Mouse (Mus musculus) heart, postnatal 36 days (tissue): ENCODE measurements around the gene Cntnap5c. TPM values are rescaled to one million over a fixed set of nuclear protein-coding genes. Genes with fewer than 3 reads are reported as not detected.

Experiments
- DNase-seq, 2 experiments: peaks; one replicate each; pipeline ENCODE4 v3.0.0; 2021 to 2022
- intact Hi-C: fragments of 180-260 bp; cut with DNase I; formaldehyde crosslinking; loops from one replicate; pipeline ENCODE4 v1.15.1; 2025
- total RNA-seq, 2 experiments: library from RNA; stranded (reverse); gene quantifications; 2 replicates each; pipeline ENCODE4 v1.2.3; 2021

Gene Cntnap5c
- total RNA-seq, 2 experiments from 2014 or later = not detected

DNA sequence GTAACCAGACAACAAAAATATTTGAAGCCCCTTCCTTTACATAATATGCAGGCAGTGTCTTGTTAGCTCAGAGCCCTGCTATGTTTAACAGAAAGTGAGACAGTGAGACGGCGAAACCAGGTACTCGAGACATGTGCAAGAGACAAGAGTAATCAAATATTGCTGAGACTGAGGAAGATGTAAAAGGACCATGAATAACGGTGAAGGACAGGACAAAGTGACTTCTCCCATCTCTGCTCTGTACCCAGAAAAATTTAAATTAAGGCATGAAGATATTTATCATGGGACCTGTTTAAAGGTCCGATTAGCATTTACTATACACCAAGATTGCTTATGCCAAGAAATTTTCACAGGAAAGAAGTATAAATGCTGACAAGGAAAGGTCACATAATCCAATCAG, 233.5 kb downstream of the Cntnap5c start:
- intact Hi-C loops = no loop called here

DNA sequence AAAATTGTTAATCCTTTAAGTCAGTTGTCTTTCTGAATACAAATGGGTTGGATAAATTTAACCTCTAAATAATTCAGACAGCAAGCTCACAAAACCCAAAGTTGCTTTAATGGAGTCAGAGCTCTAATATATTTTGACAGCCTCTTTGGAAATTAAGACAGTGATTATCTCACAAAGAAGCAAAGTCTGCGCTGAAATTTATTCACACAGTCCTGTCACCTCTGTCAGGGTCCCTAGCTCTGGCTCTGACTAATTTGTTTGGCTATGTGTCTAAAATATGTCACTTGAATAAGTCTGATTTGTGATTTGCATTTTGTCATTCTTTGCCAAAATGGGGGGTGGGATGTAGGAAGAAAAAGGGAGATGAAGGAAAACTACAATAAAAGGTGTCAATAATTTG, 234.0 kb downstream of the Cntnap5c start:
- no peak for DNase-seq
- intact Hi-C loops = no loop called here

More for the DNA sequence above, 233.5 kb downstream of the Cntnap5c start:
- DNase-seq = no peak

DNA sequence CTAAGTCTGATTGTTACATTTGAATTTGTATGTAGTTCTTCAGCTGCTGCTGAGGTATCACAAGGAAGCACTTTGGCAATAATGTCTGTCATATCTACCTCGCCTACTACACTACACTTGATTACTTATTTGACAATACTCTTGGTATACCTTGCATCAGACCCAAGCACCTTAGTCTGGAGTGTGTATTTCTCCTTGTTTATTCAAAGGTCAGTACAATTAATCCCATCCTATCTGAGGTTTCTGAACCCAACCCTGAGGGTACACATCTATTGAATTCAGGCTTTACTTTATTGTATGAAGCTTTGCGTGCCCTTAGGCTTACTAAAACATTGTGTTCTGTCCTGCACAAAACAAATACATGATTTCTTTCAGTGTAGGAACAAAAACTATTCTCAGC, 235.1 kb downstream of the Cntnap5c start:
- intact Hi-C loops = no loop called here
- no peak for DNase-seq

DNA sequence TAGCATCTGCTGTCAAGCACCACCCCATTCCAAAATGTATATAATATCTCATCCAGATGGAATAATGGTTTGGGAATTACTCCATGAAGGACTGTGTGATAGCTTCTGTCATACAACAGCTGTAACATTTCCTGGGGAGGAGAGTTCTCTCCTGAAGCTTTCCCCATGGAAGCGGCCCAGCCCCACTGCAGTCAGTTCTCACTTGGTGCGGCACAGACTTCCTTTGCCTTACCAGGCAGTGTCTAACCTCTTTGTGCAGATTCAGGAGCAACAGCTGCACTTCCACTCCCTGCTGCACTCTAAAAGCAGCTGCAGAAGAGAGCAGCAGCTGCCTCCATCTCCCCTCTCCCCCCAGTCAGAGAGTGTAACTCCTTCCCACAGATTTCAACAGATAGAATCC, 271.8 kb downstream of the Cntnap5c start:
- no peak for DNase-seq
- intact Hi-C loops = no loop called here

DNA sequence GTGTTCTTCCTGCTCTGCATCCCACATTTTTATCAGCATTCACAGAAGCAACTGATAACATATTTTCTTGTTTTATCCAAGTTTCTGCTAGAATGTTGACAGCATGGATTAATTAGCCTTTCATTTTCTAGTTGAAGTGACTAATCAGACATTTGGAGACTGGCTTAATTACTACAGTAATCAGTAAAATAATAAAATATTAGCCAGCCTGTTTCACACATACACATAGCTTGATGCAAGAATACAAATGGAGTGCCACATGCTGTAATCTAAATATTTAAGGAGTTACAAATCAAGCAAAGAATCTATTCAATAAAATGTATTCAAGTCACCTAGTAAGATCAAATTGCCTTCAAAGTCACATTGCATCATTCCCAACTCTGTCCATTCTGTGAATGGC, 275.8 kb downstream of the Cntnap5c start:
- no peak for DNase-seq
- intact Hi-C loops = no loop called here

DNA sequence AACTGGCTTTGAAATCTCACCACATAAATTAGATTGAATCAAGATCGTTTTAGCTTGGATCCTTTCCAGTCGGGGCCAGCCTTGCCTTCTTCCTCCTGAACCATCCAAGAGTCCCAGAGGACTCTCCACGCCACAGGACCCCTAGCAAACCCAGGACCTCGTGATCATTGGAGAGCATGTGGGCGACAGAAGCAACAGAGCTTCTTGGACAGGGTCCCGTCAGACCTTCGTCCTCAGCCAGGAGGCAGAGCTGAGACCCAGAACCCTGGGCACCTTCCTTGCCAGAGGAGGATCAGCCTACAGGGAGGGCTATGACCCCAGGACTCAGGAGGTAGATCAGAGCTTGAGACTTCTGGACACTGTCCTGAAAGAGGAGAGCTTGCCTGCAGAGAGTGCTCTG, 300.5 kb downstream of the Cntnap5c start:
- intact Hi-C loops = no loop called here
- no peak for DNase-seq

DNA sequence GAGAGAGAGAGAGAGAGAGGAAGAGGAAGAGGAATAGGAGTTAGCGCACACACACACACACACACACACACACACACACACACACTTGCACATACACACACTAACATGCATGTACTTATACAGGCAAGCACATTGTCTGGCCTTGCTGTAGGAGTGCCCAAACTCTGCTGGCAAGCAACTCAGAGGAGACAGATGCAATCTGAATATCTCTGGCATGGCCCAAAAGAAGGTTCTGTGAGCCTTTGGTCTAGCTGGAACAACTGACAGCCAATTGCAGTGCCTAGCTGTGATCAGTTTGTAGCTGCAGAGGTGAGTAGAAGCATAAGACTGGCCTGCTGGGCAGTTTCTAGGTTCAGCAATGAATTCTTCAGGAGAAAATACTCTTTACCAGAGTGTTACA, 313.3 kb downstream of the Cntnap5c start:
- DNase-seq = no peak
- intact Hi-C loops = no loop called here

DNA sequence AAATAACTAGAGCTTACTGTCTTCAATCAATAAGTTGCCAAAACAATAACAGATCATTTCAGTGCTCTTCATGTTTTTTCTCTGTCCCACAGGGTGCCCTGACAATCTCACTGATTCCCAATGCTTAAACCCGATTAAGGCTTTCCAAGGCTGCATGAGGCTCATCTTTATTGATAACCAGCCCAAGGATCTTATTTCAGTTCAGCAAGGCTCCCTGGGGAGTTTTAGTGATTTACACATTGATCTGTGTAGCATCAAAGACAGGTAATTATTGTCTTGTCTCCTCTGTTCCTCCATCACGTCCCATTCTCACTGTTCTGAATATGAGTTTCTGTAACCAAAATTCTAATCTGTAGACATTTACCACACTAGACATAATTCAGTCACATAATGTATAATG, 335.1 kb downstream of the Cntnap5c start:
- intact Hi-C loops = no loop called here
- DNase-seq = no peak

DNA sequence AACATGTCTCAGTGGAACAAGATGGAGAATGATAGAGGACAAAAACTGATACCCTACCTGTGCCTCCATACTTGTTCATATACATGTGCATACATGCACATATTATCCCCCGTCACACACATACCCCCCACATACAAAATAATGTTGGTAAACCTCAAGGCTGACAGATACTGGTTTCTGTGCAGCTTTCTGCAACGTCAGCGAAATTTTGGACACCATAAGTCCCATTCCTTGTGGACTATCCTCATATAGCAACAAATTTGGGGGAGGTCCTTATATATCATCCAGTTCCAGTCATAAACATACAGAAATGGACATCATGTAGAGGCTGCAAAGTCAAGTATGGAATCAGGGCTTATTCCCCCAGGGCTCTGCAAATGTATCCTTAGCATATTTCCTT, 338.5 kb downstream of the Cntnap5c start:
- intact Hi-C loops = loop anchor here (1.0 kb wide), 1 partner anchor 14 kb away; no protein-coding TSS in a partner anchor
- DNase-seq = no peak

DNA sequence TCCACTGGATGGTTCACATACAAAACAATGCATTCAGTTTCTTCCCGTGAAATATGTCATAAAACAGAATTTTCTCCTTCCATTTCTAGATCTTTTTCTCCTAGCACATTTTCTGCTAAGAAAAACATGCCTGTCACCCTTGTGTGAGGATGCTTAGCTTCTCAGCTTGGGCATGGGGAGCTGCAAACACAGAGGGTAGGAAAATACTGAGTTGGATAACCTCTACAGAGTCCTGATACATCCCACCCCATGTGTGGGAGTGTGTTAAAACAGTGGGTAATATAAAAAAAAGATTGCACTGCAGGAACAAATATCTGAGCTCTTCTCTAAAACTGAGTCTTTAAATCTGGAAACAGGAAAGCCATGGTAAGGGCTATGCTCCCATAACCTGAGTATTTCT, 339.0 kb downstream of the Cntnap5c start:
- intact Hi-C loops = loop anchor here (1.0 kb wide), 1 partner anchor 14 kb away; no protein-coding TSS in a partner anchor
- no peak for DNase-seq

DNA sequence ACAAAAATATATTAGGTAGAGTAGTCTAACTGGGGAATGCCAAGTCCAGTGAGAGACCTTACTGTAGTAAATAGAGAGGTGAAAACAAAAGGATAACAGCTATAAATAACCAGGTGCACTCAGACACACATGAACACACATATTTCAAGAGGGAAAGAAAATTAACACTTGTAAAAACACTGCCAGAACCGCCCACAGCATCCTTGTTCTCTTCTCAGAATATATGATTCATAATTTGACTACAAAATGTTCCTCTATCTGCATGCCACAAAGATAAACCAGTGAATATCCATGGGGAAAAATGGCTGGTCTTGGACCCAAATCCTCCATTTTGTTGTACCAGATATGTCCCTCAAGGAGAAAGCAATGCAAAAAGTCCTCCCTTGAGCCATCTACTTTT, 417.8 kb downstream of the Cntnap5c start:
- no peak for DNase-seq
- intact Hi-C loops = no loop called here

DNA sequence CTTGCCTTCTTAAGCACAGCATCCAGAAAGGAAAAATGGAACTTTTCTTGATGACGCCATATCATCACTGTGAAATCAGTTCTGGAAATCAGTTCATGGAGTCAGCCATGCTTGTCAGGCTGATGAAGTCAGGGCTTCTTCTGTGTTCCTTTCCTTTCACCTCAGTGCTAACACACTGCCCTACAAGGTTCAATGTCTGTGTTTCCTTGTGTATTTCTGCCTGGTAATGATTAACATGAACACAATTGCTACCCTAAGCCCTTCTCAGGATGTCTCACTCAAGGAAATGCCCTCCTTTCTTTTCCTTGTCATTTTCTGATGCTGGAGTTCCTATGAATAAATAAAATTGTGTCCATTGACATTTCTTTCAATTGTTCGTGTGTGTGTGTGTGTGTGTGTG, 431.8 kb downstream of the Cntnap5c start:
- intact Hi-C loops = no loop called here
- no peak for DNase-seq

DNA sequence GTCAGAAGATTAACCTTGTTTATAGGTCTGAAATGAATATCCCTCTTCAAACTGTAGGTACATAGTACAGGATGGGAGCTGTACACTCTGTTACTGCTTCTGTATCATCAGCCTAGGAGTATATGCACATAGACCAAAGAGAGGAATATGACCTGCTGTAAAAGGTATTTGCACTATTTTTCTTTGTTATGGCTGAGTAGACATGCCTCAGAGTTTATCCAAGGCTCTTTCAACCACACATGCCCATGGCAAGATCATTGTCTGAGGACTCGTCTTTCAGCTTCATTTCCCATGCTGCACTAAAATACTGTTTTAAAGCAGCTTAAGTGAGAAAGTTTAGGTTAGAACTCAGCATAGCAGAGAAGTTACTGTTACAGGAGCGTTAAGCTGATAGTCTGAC, 498.7 kb downstream of the Cntnap5c start:
- DNase-seq = no peak
- intact Hi-C loops = no loop called here

DNA sequence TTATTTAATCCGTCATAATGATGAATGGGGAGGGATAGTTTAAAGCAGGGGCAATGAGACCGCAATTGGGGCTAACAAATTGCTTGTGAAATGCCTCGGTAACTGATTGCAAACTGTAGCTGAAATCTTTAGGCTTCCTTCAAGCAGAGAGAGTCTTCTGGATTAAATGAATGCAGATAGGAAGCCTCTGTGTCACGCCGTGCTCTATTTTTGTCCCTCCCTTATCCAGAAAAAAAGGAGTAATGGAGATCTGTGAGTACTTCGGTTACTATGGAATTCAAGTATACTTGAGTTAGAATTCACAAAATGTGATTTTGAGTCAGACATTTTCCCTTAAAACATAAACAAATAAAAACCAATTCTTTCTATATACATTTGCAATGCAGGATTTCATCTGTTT, 581.9 kb downstream of the Cntnap5c start:
- intact Hi-C loops = no loop called here
- no peak for DNase-seq

DNA sequence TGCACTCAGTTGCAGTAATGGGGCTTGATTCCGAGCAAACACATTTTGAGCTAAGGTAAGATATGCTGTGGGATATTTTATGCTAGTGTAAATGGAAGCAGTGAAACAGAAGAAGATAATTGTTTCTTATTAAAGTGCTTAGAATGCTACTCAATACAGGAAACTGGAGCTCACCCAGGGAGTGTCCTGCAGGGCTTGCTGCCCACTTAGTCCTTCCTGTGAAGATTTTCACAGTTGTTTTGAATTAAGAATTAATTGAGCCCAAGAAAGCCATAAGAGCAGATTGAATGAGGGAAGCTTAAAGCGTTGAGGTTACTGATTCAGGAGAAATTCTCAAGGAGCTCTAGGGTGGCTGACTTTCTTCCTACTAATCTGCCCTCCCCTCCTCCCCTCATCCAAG, 586.9 kb downstream of the Cntnap5c start:
- DNase-seq = no peak
- intact Hi-C loops = no loop called here

DNA sequence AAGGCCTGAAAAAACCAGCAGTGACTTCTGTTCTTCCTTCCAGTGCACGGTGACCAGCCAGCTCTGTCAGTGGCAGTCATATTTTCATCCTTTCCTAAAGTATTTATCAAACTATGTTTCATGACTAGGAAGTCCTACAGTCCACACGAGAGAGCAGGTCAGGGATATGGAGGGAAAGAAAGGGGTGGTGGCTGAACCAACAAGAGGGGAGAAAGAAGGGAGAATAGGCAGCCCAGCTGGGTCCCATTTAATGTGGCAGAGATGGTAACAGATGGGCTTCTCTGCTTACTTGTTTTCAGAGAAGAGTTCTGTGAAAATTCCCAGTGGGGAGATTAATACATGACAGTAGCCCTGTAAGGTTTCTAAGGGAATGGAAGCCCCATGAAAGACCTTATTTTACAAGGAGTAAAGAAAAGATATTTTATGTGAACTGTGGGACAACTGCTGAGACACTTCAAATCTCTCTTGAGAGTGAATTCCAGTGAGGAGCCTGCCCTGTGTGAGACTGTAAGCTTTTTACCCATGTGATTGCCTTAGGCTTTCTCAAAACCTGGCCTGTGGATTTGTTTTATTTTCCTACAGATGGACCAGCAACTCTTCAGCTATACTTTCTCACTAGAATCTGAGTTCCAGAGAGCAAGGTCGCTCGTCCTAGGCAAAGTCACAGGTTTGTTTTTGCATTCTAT, 594.4 kb downstream of the Cntnap5c start:
- DNase-seq = no peak
- intact Hi-C loops = no loop called here

DNA sequence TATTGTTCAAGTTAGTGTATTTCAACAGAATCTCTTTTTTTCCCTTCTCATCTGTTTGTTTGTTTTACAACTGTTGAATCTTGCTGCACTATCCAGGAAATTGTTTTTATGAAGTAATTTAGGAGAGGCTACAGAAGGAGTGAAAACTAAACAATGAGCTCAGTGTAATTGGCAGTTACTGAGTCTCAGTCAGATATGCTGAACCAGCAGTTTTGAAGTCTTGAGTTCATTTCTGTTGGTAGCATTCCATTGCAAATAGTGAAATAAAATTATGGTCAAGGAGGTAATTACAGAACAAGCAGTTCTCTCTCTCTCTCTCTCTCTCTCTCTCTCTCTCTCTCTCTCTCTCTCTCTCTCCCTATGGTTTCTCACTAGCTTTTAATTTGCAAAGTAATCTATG, 600.7 kb downstream of the Cntnap5c start:
- DNase-seq = no peak
- intact Hi-C loops = no loop called here

DNA sequence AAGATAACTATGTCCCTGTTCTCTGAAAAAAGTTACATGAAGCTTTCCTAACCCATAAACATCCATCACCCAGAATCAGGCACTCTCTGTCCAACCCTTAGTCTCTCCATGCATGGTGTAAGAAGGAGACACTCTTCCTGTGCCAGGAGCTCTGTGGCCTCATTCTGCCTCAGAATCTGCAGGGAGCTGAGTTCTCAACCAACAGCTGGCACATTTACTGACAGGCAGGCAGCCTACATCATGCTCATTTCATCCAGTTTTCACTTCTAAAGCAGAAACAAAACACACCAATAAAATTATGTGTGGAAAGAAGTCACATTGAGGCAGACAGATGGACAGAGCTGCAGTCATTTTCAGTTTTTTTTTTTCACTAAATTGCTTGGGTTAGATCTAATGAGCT, 638.4 kb downstream of the Cntnap5c start:
- intact Hi-C loops = no loop called here
- DNase-seq = no peak

DNA sequence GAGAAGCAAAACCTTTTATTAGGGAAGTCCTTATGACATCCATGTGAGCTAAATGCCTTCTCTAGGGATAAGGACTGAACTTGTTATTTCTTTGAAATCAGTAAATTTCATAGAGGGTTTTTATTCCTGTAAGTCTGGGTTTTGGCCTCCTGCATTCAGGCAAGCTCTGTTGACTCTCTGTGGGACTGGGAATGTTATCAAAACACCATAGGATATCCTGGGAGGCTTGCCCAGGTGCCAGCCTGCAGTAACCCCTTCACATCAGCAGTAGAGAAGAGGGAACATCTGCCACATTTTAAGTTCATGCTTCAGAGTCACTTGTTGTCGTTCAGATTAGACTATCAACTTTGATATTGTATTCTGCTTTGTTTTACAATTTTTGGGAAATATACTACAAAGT, 639.4 kb downstream of the Cntnap5c start:
- intact Hi-C loops = no loop called here
- no peak for DNase-seq

DNA sequence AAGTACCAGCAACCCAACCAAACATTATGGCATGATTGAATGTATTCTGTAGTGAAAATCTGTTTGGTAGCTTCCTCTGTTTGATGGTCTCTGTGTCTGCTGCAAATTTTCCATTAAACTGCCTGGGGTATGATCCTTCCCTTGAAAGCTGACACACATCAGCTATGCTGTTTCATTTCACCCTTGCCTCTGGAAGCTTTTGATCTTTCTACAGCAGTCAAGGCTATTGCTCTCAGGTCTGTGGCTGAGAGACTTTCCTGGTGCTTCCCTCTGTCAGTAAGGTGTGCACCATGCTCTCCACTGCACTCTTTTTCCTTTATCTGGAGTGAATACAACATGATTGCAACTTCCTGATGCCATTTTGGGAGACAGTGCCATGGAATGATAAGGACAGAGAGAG, 668.1 kb downstream of the Cntnap5c start:
- intact Hi-C loops = no loop called here
- no peak for DNase-seq
